Mouse (Mus musculus): Measurements from ENCODE around the gene Nek9. TPM values are rescaled to one million over a fixed set of nuclear protein-coding genes. Genes with fewer than 3 reads are reported as not detected.

Nek9 gene
- polyA plus RNA-seq, 1 experiment, result 31.7 TPM

DNA sequence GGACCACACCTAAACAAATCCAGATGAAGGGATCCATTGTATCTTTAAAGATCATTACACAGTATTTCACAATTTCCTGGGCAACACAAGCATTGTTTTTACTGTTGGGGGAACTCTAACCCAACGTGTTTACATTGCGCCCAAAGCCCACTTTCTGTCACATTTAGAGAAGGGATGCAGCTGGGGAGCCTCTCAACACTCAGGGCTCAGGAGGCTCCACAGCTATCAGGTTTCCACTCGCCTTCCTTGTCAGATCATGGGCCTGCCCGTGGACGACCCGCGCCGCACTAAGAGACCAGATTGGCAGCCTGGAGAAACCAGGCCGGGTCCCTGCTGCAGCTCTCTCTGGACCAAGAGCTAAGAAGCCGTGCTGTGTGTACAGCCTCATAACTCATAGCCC, 65.7 kb downstream of the Nek9 start:
- no peaks in the 10 kb centered on the region for H3K4me1 ChIP-seq (ENCODE audit: control insufficient read depth, insufficient read depth, low read length)
- no peak overlapping the region for H3K27ac ChIP-seq (ENCODE audit: insufficient read depth, low read length)
- TF ChIP-seq CTCF (IDR thresholded peaks at IDR 0.05; ENCODE audit: extremely low read depth, insufficient read depth, low read length) (no peak), POLR2A (IDR thresholded peaks at IDR 0.05; ENCODE audit: extremely low read depth, insufficient read depth, low read length) (no peak)
- no peak overlapping the region for H3K4me3 ChIP-seq (ENCODE audit: insufficient read depth, low read length)

DNA sequence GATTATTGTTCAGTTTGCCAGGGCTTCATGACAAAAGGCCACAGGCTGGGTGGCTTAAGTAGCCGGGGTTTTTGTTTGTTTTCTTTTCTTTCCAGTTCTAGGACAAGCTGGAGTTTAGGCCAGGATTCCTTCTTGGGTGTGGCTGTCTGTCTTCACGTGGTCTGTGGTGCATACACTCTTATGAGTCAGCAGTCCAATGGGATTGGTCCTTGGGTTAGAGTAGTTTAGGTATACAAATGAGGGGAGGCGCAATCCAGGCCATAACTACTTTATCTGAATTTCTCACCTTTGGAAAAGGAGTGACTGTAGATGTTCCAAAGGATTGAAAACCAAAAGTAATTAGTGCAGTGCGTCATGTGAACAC, 67.3 kb downstream of the Nek9 start:
- TF ChIP-seq POLR2A (IDR thresholded peaks at IDR 0.05; ENCODE audit: extremely low read depth, insufficient read depth, low read length) (no peak), CTCF (IDR thresholded peaks at IDR 0.05; ENCODE audit: extremely low read depth, insufficient read depth, low read length) (no peak)
- no peak overlapping the region for H3K4me3 ChIP-seq (ENCODE audit: insufficient read depth, low read length)
- no peak overlapping the region for H3K27ac ChIP-seq (ENCODE audit: insufficient read depth, low read length)
- H3K4me1 ChIP-seq (ENCODE audit: control insufficient read depth, insufficient read depth, low read length), result no peaks in the 10 kb centered on the region

DNA sequence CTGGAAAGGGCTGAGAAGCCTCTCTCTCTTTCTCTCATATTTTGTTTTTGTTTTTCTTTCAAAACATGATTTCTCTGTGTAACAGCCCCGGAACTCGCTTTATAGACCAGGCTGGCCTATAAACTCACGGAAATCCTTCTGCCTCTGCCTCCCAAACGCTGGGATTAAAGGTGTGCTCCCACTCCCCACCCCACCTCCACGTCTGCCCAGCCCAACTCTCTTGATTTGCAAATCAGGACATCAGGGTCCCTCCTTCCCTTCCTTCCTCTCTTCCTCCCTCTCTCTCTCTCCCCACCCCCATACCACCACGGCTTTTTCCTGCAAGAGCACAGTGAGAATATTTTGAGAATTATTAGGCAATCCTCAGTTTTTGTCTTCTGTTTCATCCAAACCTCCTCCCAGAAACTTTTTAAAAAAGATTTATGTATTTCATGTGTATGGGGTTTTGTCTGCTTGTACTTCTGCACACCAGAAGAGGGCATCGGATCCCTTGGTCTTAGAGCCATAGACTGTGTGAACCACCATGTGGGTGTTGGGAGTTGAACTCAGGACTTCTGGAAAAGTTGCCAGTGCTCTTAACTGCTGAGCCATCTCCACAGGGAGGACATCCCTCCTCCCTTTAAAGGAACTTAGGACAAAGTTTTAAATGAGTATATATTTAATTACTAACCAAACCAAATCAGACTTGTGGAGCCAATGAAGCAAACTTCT, 67.9 kb downstream of the Nek9 start:
- TF ChIP-seq CTCF (IDR thresholded peaks at IDR 0.05; ENCODE audit: extremely low read depth, insufficient read depth, low read length) (no peak), POLR2A (IDR thresholded peaks at IDR 0.05; ENCODE audit: extremely low read depth, insufficient read depth, low read length) (no peak)
- Histone ChIP-seq H3K4me1 (ENCODE audit: control insufficient read depth, insufficient read depth, low read length) (no peaks in the 10 kb centered on the region), H3K4me3 (ENCODE audit: insufficient read depth, low read length) (no peak overlapping the region), H3K27ac (ENCODE audit: insufficient read depth, low read length) (no peak overlapping the region)

DNA sequence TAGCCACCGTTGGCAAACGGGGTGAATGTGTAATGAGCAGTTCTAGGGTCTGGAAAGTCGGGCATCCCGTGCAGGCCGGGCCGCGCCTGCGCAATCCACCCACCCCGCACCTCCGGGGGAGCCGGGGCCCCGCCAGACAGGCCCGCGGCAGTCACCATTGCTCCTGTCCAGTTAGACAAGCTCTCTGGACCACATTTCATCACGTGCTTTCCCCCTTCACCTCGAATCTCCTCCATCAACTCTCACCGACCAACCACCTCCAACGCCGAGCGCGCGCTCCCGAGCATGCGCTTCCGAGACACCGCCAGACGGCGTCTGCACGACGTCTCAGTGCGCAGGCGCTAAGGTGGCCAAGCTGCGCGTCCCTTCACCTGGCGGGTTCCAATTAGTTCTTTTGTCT, 68.8 kb downstream of the Nek9 start, which contains the start of gene Mlh3:
Gene Mlh3 (minus strand): TSS at position 281 of the 400 bp plus-strand sequence.
- TF ChIP-seq CTCF (IDR thresholded peaks at IDR 0.05; ENCODE audit: extremely low read depth, insufficient read depth, low read length), result 0 out of 2 replicates have a peak, but pooled peaks have one; percentile 4
- TF ChIP-seq POLR2A (IDR thresholded peaks at IDR 0.05; ENCODE audit: extremely low read depth, insufficient read depth, low read length), result peak; percentile 74
- Histone ChIP-seq H3K4me1 (ENCODE audit: control insufficient read depth, insufficient read depth, low read length) (no peaks in the 10 kb centered on the region), H3K27ac (ENCODE audit: insufficient read depth, low read length) (peak within 1 kb of the TSS; percentile 61)

DNA sequence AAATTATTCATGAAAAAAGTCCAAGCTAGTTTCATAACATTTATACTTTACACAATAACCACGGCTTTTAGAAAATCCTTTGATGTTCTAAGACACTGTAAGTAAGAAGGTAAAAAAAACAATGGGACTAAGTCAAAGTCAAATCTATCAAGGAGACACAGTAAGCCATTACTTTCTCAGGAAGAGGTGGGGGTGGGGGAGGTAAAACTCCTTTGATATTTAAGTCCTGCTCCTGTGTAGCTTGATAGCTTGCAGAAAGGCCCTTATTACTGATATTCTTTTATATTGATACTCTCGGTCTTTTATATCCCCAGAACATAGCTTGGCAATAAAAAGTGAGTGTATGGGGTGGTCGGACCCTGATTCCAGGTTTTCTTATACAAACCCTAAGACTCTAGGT, 69.3 kb downstream of the Nek9 start:
- Histone ChIP-seq H3K27ac (ENCODE audit: insufficient read depth, low read length) (peak overlapping the region; percentile 61; the same call in 1 of the 2 replicates), H3K4me3 (ENCODE audit: insufficient read depth, low read length) (peak overlapping the region; percentile 67), H3K4me1 (ENCODE audit: control insufficient read depth, insufficient read depth, low read length) (peaks cover 2% of the 10 kb centered on the region; the same call in 1 of the 2 replicates)
- TF ChIP-seq POLR2A (IDR thresholded peaks at IDR 0.05; ENCODE audit: extremely low read depth, insufficient read depth, low read length) (no peak), CTCF (IDR thresholded peaks at IDR 0.05; ENCODE audit: extremely low read depth, insufficient read depth, low read length) (no peak)

More for the DNA sequence above, 68.8 kb downstream of the Nek9 start, which contains the start of gene Mlh3:
- H3K4me3 ChIP-seq (ENCODE audit: insufficient read depth, low read length), result peak within 1 kb of the TSS; percentile 67

DNA sequence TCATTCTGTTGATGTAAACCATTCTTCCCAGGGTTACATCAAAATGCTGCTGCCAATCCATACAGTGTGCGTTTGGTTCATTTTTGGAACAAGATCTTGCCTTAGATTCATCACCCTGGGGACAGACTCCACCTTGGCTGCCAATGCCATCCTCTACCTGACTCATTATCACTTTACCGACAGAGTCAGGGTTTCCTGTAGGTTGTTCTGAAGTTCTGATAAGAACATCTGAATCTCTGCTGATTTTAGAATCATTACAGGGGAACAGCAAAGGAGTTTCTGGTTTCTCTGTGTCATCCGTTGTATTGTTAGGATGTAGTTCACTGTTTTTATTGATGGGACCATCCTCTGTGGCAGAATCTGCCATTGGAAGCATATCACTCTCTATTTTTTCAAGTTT, 72.9 kb downstream of the Nek9 start:
- Histone ChIP-seq H3K4me1 (ENCODE audit: control insufficient read depth, insufficient read depth, low read length) (peaks cover 2% of the 10 kb centered on the region; the same call in 1 of the 2 replicates), H3K27ac (ENCODE audit: insufficient read depth, low read length) (no peak overlapping the region), H3K4me3 (ENCODE audit: insufficient read depth, low read length) (no peak overlapping the region)
- TF ChIP-seq POLR2A (IDR thresholded peaks at IDR 0.05; ENCODE audit: extremely low read depth, insufficient read depth, low read length) (no peak), CTCF (IDR thresholded peaks at IDR 0.05; ENCODE audit: extremely low read depth, insufficient read depth, low read length) (no peak)

DNA sequence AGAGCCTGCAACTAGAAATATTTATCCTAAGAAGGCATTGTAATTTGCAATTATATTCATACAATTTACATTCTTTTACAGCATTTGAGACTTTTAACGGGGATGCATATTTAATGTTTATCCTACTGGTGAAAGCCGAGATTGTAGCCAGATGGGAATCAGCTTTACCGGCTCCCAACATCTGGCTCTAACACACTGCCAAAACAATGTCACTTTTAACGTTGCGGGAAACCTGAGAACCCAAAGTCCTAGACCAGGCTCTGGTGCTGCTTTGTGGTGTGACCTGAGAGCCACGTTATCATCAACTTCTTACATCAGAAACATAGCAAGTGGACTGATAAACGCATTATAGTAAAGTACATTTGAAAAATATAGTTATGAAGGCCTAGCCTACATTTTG, 74.2 kb downstream of the Nek9 start:
- TF ChIP-seq POLR2A (IDR thresholded peaks at IDR 0.05; ENCODE audit: extremely low read depth, insufficient read depth, low read length) (no peak), CTCF (IDR thresholded peaks at IDR 0.05; ENCODE audit: extremely low read depth, insufficient read depth, low read length) (no peak)
- Histone ChIP-seq H3K4me1 (ENCODE audit: control insufficient read depth, insufficient read depth, low read length) (peaks cover 2% of the 10 kb centered on the region; the same call in 1 of the 2 replicates), H3K4me3 (ENCODE audit: insufficient read depth, low read length) (no peak overlapping the region), H3K27ac (ENCODE audit: insufficient read depth, low read length) (no peak overlapping the region)

DNA sequence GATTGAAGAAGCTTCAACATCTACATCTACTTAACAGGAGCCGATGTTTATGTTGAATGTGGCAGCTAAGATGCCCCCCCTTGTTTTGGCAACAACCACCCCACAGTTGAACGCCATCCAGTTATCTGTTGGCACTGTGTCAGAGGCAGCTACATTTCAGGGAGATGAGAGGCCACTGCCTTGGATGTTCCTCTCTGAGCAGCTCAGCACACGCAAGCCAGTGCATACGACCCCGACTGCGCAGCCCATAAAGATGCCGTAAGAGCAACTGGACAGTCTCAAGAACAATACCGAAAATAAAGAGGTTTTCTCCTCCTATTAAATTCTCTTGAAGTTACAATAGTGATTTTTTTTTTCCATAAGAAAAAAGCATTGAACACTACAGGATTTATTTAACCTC, 74.6 kb downstream of the Nek9 start:
- Histone ChIP-seq H3K4me3 (ENCODE audit: insufficient read depth, low read length) (no peak overlapping the region), H3K27ac (ENCODE audit: insufficient read depth, low read length) (no peak overlapping the region)
- TF ChIP-seq POLR2A (IDR thresholded peaks at IDR 0.05; ENCODE audit: extremely low read depth, insufficient read depth, low read length) (no peak), CTCF (IDR thresholded peaks at IDR 0.05; ENCODE audit: extremely low read depth, insufficient read depth, low read length) (no peak)

DNA sequence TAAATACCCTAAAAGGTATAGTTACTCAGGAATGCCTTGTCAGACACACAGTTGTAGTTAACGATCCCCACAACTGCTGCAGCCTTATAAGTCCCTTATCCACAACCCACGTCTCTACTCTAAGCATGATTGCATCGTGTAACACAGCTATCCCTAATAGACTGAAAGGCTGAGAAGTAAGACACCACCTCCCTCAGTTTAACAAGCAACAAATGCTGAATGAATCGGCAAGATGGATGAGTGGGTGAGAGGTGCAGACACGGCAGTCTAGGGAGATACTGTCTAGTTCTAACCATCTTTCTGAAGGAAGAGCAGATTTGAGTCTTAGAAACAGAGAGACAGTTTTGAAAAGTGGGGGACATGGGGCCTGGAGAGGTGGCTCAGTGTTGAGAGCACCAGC, 76.0 kb downstream of the Nek9 start:
- H3K4me1 ChIP-seq (ENCODE audit: control insufficient read depth, insufficient read depth, low read length), result peaks cover 2% of the 10 kb centered on the region; the same call in 1 of the 2 replicates
- no peak overlapping the region for H3K27ac ChIP-seq (ENCODE audit: insufficient read depth, low read length)
- no peak for TF ChIP-seq CTCF (IDR thresholded peaks at IDR 0.05; ENCODE audit: extremely low read depth, insufficient read depth, low read length)
- TF ChIP-seq POLR2A (IDR thresholded peaks at IDR 0.05; ENCODE audit: extremely low read depth, insufficient read depth, low read length), result no peak
- H3K4me3 ChIP-seq (ENCODE audit: insufficient read depth, low read length), result no peak overlapping the region

More for the DNA sequence above, 74.6 kb downstream of the Nek9 start:
- peaks cover 2% of the 10 kb centered on the region; the same call in 1 of the 2 replicates for H3K4me1 ChIP-seq (ENCODE audit: control insufficient read depth, insufficient read depth, low read length)

DNA sequence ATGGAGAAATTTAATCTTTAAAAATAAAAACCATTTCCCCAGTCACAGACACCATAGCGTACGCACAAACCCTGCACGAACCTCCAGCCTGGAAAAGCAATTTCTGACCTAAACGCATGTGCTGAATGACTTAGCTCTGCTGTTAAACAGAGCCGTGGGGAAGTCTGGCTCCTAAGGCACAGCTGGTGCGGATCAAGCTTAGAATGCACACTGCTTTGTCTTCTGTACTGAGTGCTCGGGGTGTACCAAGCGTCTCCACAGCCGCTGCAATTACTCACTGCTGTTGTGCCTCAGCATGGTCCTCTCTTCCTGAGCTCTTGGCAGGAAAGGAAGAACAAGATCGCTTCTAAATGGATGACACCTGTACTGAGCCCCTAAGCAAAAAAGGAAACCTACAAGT, 76.7 kb downstream of the Nek9 start:
- H3K4me3 ChIP-seq (ENCODE audit: insufficient read depth, low read length), result no peak overlapping the region
- H3K27ac ChIP-seq (ENCODE audit: insufficient read depth, low read length), result no peak overlapping the region
- TF ChIP-seq POLR2A (IDR thresholded peaks at IDR 0.05; ENCODE audit: extremely low read depth, insufficient read depth, low read length) (no peak), CTCF (IDR thresholded peaks at IDR 0.05; ENCODE audit: extremely low read depth, insufficient read depth, low read length) (no peak)
- peaks cover 2% of the 10 kb centered on the region; the same call in 1 of the 2 replicates for H3K4me1 ChIP-seq (ENCODE audit: control insufficient read depth, insufficient read depth, low read length)
